Mouse (Mus musculus) embryonic stem cell, embryonic (primary cell): Measurements from ENCODE around the gene Fgfr4.

Source experiments
- CTCF ChIA-PET, 4 experiments: fragments of 300-600 bp in 2 of 4; fragments of 350-600 bp in 2 of 4; sonication (Branson Sonifier 250); formaldehyde crosslinking; loops; one replicate each; lab custom pipeline; 2022; ENCODE audit warnings: inconsistent platforms in 2 of 4; lab: Charles Lee
- POLR2A ChIA-PET, 4 experiments: fragments of 300-600 bp in 2 of 4; fragments of 350-600 bp in 2 of 4; sonication (Branson Sonifier 250); formaldehyde crosslinking; loops; one replicate each; lab custom pipeline; 2022; ENCODE audit warnings: antibody characterized with exemption in 4 of 4, inconsistent platforms in 1 of 4; lab: Charles Lee

The Fgfr4 gene

GRCm38 (mm10) chr13:55152621-55153415 is at the start of gene Fgfr4:
Gene Fgfr4 (plus strand): TSS chr13:55152640.
- ChIA-PET CTCF (interaction anchor here (0.6 to 1.2 kb wide), 8 partner anchors 15 to 364 kb away, joined by 3 to 6 read pairs (median 4); no protein-coding TSS in a partner anchor), POLR2A (interaction anchor here in 3 of 4 experiments (0.7 to 4.8 kb wide), 31 partner anchors 8 to 423 kb away, joined by 3 to 19 read pairs (median 3); partner anchors contain the start of genes Tspan17 (in 2 of the 3), Zfp346 (in 2 of the 3) and Uimc1 (in 1 of the 3))

DNA sequence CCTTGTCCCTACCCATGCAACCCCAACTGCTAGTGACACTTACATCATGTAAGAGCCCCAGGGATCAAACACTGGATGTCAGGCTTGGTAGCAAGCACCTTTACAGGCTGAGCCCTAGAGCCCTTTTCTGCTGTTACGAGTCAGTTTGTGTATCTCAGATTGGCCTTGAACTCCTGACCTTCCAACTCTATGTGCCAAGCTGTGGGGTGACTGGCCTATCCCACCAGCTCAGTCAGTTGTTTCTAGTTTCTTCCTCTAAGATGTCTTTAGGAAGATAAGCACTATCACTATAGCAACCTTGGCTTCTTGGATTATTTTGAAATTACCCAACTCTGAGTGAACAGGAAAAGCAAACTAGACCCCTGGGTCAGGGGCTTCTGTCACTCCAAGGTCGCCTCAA is 49.1 kb upstream of the Fgfr4 start:
- ChIA-PET POLR2A (interaction anchor here in 2 of 4 experiments (0.6 to 2.1 kb wide), 2 partner anchors 51 to 410 kb away, joined by 3 to 8 read pairs; partner anchors contain the start of gene Rnf44 (in 1 of the 2)), CTCF (no interaction called here)

GRCm38 (mm10) chr13:55105045-55105952 is 47.1 kb upstream of the Fgfr4 start, which contains the start of gene Zfp346:
Gene Zfp346 (plus strand): TSS chr13:55105311.
- CTCF ChIA-PET: interaction anchor here (0.5 to 1.4 kb wide), 5 partner anchors 31 to 221 kb away, joined by 3 to 9 read pairs (median 3); no protein-coding TSS in a partner anchor
- POLR2A ChIA-PET: interaction anchor here (0.5 to 6.5 kb wide), 65 partner anchors 8 to 957 kb away, joined by 3 to 58 read pairs (median 4); partner anchors contain the start of genes Fgfr4 (in 2 of the 4), Gm17617 (in 1 of the 4), Lman2 (in 1 of the 4) and Tspan17 (in 1 of the 4)

- ChIA-PET POLR2A (interaction anchor here (0.6 to 6.5 kb wide), 44 partner anchors 8 to 355 kb away, joined by 3 to 58 read pairs (median 4); partner anchors contain the start of genes Fgfr4 (in 1 of the 4) and Gm17617 (in 1 of the 4)), CTCF (interaction anchor here (0.6 to 1.4 kb wide), 4 partner anchors 64 to 1633 kb away, joined by 3 read pairs; no protein-coding TSS in a partner anchor)
Measured at GRCm38 (mm10) chr13:55105953-55106691, 46.3 kb upstream of the Fgfr4 start.

DNA sequence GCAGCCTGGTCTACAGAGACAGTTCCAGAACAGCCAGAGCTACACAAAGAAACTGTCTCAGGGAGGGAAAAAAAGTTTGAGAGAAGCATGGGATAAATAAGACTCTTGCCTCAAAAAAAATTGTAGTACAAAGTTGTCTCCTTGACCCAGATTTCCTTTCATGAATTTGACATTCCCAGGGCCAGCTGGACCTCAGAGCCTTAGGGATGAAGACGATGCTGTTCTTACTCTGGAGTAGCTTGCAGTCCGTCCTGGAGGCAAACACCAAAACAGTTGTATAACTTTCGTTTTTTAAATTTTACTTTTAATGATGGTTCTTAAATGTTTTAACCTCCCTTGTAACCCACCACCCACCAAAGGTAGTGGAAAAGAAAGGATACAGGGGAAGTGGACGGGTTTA is 45.3 kb upstream of the Fgfr4 start:
- CTCF ChIA-PET: interaction anchor here in 1 of 4 experiments (0.7 kb wide), 1 partner anchor 1634 kb away, joined by 3 read pairs; no protein-coding TSS in a partner anchor
- POLR2A ChIA-PET: interaction anchor here in 2 of 4 experiments (0.6 to 6.5 kb wide), 18 partner anchors 9 to 354 kb away, joined by 3 to 58 read pairs (median 4); partner anchors contain the start of gene Gm17617 (in 1 of the 2)

DNA sequence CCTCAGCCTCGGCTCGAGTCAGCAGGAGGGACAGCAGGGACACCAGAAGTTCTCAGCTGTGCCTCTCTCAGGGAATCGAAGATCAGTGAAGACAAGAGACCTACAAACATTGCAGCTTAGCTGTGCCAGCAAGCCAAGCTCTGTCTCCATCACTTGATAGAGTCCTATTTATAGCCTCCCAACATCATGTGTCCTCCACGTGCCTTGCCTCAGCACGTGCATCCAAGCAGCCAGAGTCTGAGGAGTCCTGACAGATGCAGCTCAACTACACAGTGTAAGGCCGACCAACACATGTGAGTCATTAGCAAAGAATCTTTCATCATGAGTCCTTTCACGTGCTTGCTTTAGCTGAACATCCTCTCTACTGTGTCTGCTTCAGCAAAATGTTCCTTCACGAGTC is 44.7 kb upstream of the Fgfr4 start:
- ChIA-PET POLR2A (interaction anchor here (0.5 to 6.5 kb wide), 14 partner anchors 10 to 148 kb away, joined by 3 to 58 read pairs (median 4); partner anchors contain the start of gene Gm17617 (in 1 of the 4)), CTCF (no interaction called here)

GRCm38 (mm10) chr13:55114375-55114774 is 38.1 kb upstream of the Fgfr4 start:
- ChIA-PET CTCF (no interaction called here), POLR2A (interaction anchor here in 2 of 4 experiments (0.8 to 4.0 kb wide), 3 partner anchors 9 to 53 kb away, joined by 3 to 13 read pairs (median 12); partner anchors contain the start of gene Zfp346 (in 2 of the 2))

GRCm38 (mm10) chr13:55124903-55125302 is 27.5 kb upstream of the Fgfr4 start:
- CTCF ChIA-PET: interaction anchor here in 1 of 4 experiments (1.0 kb wide), 1 partner anchor 10 kb away, joined by 3 read pairs; no protein-coding TSS in a partner anchor

GRCm38 (mm10) chr13:55133448-55133847 is 19.0 kb upstream of the Fgfr4 start, which contains the start of gene Gm17617:
Gene Gm17617 (minus strand): TSS chr13:55133548.
- ChIA-PET POLR2A (interaction anchor here in 2 of 4 experiments (0.5 to 9.1 kb wide), 7 partner anchors 13 to 590 kb away, joined by 3 to 58 read pairs (median 3); partner anchors contain the start of gene Zfp346 (in 1 of the 2)), CTCF (interaction anchor here in 3 of 4 experiments (0.6 to 2.0 kb wide), 3 partner anchors 27 to 512 kb away, joined by 3 to 5 read pairs (median 3); partner anchors contain the start of gene Faf2 (in 1 of the 3))

More at GRCm38 (mm10) chr13:55124903-55125302, 27.5 kb upstream of the Fgfr4 start:
- POLR2A ChIA-PET: interaction anchor here in 2 of 4 experiments (0.6 to 1.0 kb wide), 5 partner anchors 12 to 752 kb away, joined by 3 to 4 read pairs (median 3); no protein-coding TSS in a partner anchor

DNA sequence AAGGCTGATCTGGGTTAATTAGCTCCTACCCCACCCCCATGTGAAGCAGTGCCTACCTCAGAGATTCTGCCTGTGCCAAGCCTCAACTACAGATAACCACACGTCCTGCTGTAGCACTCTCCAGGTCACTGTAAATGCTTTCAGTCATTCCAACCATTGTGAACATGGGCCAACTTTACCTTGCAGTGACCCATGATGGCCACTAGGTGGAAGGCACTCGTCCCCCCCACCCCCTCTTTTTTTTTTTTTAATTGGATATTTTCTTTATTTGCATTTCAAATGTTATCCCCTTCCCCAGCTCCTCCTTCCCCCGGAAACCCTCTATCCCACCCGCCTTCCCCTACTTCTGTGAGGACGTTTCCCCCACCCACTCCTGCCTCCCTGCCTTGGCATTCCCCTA is 17.1 kb upstream of the Fgfr4 start:
- CTCF ChIA-PET: interaction anchor here (0.5 to 2.0 kb wide), 10 partner anchors 9 to 190 kb away, joined by 3 to 6 read pairs (median 3); no protein-coding TSS in a partner anchor

GRCm38 (mm10) chr13:55140271-55140670 is 12.2 kb upstream of the Fgfr4 start:
- CTCF ChIA-PET: interaction anchor here in 3 of 4 experiments (0.5 to 1.2 kb wide), 4 partner anchors 11 to 341 kb away, joined by 3 to 4 read pairs (median 3); no protein-coding TSS in a partner anchor
- POLR2A ChIA-PET: interaction anchor here in 2 of 4 experiments (0.6 to 2.1 kb wide), 5 partner anchors 12 to 50 kb away, joined by 3 to 8 read pairs (median 5); partner anchors contain the start of gene Fgfr4 (in 1 of the 2)

More for the DNA sequence above, 17.1 kb upstream of the Fgfr4 start:
- POLR2A ChIA-PET: interaction anchor here in 3 of 4 experiments (0.7 to 9.1 kb wide), 16 partner anchors 8 to 80 kb away, joined by 3 to 58 read pairs (median 4); partner anchors contain the start of genes Fgfr4 (in 2 of the 3) and Zfp346 (in 1 of the 3)

DNA sequence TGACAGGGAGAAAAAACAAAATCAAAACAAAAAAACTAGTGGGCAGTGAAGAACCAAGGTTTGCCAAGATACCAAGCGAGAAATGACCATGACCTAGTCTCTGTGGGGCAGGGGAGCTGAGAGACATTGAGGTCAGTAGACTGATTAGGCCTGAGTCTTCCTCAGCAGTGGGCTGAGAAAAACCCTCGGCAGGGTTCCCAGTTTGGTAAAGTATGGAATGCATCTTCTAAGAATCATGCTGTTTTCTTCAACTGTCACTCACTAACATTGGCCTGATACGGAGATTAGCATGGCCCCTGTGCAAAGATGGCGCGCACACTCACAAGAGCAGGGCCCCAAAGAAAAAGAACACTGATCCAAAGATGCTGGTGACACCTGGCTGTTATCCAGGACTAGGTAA is 1.5 kb downstream of the Fgfr4 start:
- ChIA-PET CTCF (no interaction called here), POLR2A (interaction anchor here in 2 of 4 experiments (1.2 to 4.8 kb wide), 5 partner anchors 13 to 49 kb away, joined by 3 to 19 read pairs (median 8); partner anchors contain the start of gene Zfp346 (in 1 of the 2))

- CTCF ChIA-PET: no interaction called here
- POLR2A ChIA-PET: interaction anchor here in 3 of 4 experiments (0.6 to 1.0 kb wide), 4 partner anchors 16 to 373 kb away, joined by 3 read pairs; no protein-coding TSS in a partner anchor
Measured at GRCm38 (mm10) chr13:55162365-55162764, 9.9 kb downstream of the Fgfr4 start.

GRCm38 (mm10) chr13:55163553-55163952 is 11.1 kb downstream of the Fgfr4 start:
- ChIA-PET CTCF (interaction anchor here in 1 of 4 experiments (0.6 kb wide), 1 partner anchor 15 kb away, joined by 3 read pairs; no protein-coding TSS in a partner anchor), POLR2A (interaction anchor here in 1 of 4 experiments (0.7 kb wide), 1 partner anchor 57 kb away, joined by 6 read pairs; no protein-coding TSS in a partner anchor)

DNA sequence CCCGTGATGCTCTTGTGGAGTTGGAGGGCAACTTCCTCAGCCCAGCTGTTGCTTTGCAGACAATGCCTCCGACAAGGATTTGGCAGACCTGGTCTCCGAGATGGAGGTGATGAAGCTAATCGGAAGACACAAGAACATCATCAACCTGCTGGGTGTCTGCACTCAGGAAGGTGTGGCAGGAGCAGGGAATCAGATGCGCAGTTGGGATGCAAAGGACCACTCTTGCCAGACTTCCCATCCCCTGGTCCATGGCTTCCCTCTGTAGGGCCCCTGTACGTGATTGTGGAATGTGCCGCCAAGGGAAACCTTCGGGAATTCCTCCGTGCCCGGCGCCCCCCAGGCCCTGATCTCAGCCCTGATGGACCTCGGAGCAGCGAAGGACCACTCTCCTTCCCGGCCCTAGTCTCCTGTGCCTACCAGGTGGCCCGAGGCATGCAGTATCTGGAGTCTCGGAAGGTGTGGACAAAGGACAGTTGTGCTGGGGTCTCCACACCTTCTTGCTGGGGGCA is 13.4 kb downstream of the Fgfr4 start:
- CTCF ChIA-PET: interaction anchor here in 1 of 4 experiments (0.5 kb wide), 1 partner anchor 335 kb away, joined by 9 read pairs; no protein-coding TSS in a partner anchor
- POLR2A ChIA-PET: interaction anchor here in 2 of 4 experiments (0.6 to 2.9 kb wide), 6 partner anchors 13 to 528 kb away, joined by 3 to 14 read pairs (median 4); partner anchors contain the start of gene Fgfr4 (in 2 of the 2)
